Comparison of ENCODE assay signal across 23 mouse cellular contexts in genomic region chr14:58322461-58322860, GRCm38 (mm10).
DNase-seq lines count a peak whose midpoint lies in the region; ATAC-seq and TF ChIP-seq lines count a peak whose summit lies in the region.
"Had no signal": no experiment of that assay in that cellular context is flagged by ENCODE, and none has a peak within 500 bp of the region (broad histone marks: within the 10 kb centered on the region; RNA-seq: fewer than 3 reads in every experiment).

No protein-coding gene starts in this region.

- H3K9ac ChIP-seq in kidney, embryonic 15.5 days = no peak overlapping the region
- H3K9ac ChIP-seq: embryonic facial prominence, embryonic 12.5 days; forebrain, postnatal 0 days; liver, embryonic 13.5 days; midbrain, embryonic 15.5 days; neural tube, embryonic 13.5 days; stomach, embryonic 15.5 days had no signal

- no peak for TF ChIP-seq CTCF in kidney, adult 2 months (conservative IDR thresholded peaks at IDR 0.05; ENCODE audit: insufficient read depth, insufficient read length, low read depth, low read length)

- ATAC-seq in kidney, embryonic 15.5 days (replicated peaks; ENCODE audit: low FRiP score) = no peak
- ATAC-seq: forebrain, postnatal 0 days; hindbrain, embryonic 16.5 days; midbrain, embryonic 15.5 days had no signal

- H3K27ac ChIP-seq in kidney, adult 2 months (ENCODE audit: insufficient read depth, low read depth, low read length) = no peak overlapping the region
- H3K27ac ChIP-seq in kidney, embryonic 15.5 days = no peak overlapping the region
- H3K27ac ChIP-seq: embryonic facial prominence, embryonic 12.5 days; liver, embryonic 13.5 days; midbrain, embryonic 15.5 days; neural tube, embryonic 13.5 days; stomach, embryonic 15.5 days had no signal

- DNase-seq in cerebellum, postnatal 14 days = peak; percentile 40 to 43
- DNase-seq in cerebellum, adult 11-12 months = no peak
- peak; percentile 13 for DNase-seq in kidney, adult 2 months
- DNase-seq in left cerebral cortex, postnatal 4 days = peak; percentile 20
- DNase-seq in left cerebral cortex, postnatal 36 days (ENCODE audit: low spot score in 2 of 2) = no peak
- DNase-seq in skeletal muscle tissue, adult 2 months (ENCODE audit: low read depth, low spot score) = peak; percentile 8
- DNase-seq: adrenal gland, postnatal 14 days; forebrain, postnatal 0 days; gastrocnemius, postnatal 36 days; liver, embryonic 13.5 days; lung, adult 2 months; lung, postnatal 14 days; right cerebral cortex, adult 18-20 months; right cerebral cortex, postnatal 4 days; thymus, adult 18-20 months; thymus, postnatal 36 days had no signal

- intact Hi-C loops in left cerebral cortex, postnatal 4 days (cut with DNase I) = no loop called here
- intact Hi-C loops in left cerebral cortex, postnatal 36 days (cut with DNase I) = no loop called here

- H3K9me3 ChIP-seq in kidney, embryonic 15.5 days (replicated peaks) = no peaks in the 10 kb centered on the region
- H3K9me3 ChIP-seq: embryonic facial prominence, embryonic 12.5 days; liver, embryonic 13.5 days; midbrain, embryonic 15.5 days; neural tube, embryonic 13.5 days; stomach, embryonic 15.5 days had no signal

- no peak for TF ChIP-seq POLR2A in kidney, adult 2 months (IDR thresholded peaks at IDR 0.05; ENCODE audit: low read depth, low read length)

- no peak overlapping the region for H3K4me2 ChIP-seq in kidney, embryonic 15.5 days
- H3K4me2 ChIP-seq: embryonic facial prominence, embryonic 12.5 days; liver, embryonic 13.5 days; midbrain, embryonic 15.5 days; neural tube, embryonic 13.5 days; stomach, embryonic 15.5 days had no signal

- H3K4me1 ChIP-seq in kidney, adult 2 months (ENCODE audit: control insufficient read depth, insufficient read depth, low read length) = no peaks in the 10 kb centered on the region
- no peaks in the 10 kb centered on the region for H3K4me1 ChIP-seq in kidney, embryonic 15.5 days
- H3K4me1 ChIP-seq: liver, embryonic 13.5 days; midbrain, embryonic 15.5 days; neural tube, embryonic 13.5 days; stomach, embryonic 15.5 days had no signal

- no peaks in the 10 kb centered on the region for H3K27me3 ChIP-seq in kidney, adult 2 months (replicated peaks; ENCODE audit: control insufficient read depth, insufficient read depth, low read length)
- no peaks in the 10 kb centered on the region for H3K27me3 ChIP-seq in kidney, embryonic 15.5 days
- H3K27me3 ChIP-seq: embryonic facial prominence, embryonic 12.5 days; liver, embryonic 13.5 days; midbrain, embryonic 15.5 days; neural tube, embryonic 13.5 days; stomach, embryonic 15.5 days had no signal

- no peaks in the 10 kb centered on the region for H3K36me3 ChIP-seq in kidney, adult 2 months (ENCODE audit: control insufficient read depth, insufficient read depth, low read length)
- H3K36me3 ChIP-seq in kidney, embryonic 15.5 days = no peaks in the 10 kb centered on the region
- H3K36me3 ChIP-seq: embryonic facial prominence, embryonic 12.5 days; liver, embryonic 13.5 days; midbrain, embryonic 15.5 days; neural tube, embryonic 13.5 days; stomach, embryonic 15.5 days had no signal

- WGBS in kidney, adult 2 months = 69% methylated on average over 4 of the region's 4 CpGs
- WGBS in kidney, embryonic 15.5 days = 73% methylated on average over 4 of the region's 4 CpGs

- no peak overlapping the region for H3K4me3 ChIP-seq in kidney, adult 2 months (ENCODE audit: insufficient read depth, low read depth, low read length)
- H3K4me3 ChIP-seq in kidney, embryonic 15.5 days (replicated peaks) = no peak overlapping the region
- H3K4me3 ChIP-seq: embryonic facial prominence, embryonic 12.5 days; liver, embryonic 13.5 days; midbrain, embryonic 15.5 days; myocyte; neural tube, embryonic 13.5 days; stomach, embryonic 15.5 days had no signal

Comparison
In these comparisons a context has a peak if more than half of its experiments do, and no peak if none do; other contexts are left out.
1. DNase-seq: peak in cerebellum, postnatal 14 days (2 of 2), kidney, adult 2 months (single experiment), left cerebral cortex, postnatal 4 days (single experiment) and skeletal muscle tissue, adult 2 months (single experiment); none in cerebellum, adult 11-12 months (single experiment) and left cerebral cortex, postnatal 36 days (0 of 2).